Mouse (Mus musculus) telencephalon, adult 2 months (tissue): ENCODE data around the gene Isca2.

ENCODE experiments used
- DNase-seq: peaks from one replicate; pipeline ENCODE4 v3.0.0-alpha.2; 2011; ENCODE audit warnings: low read depth, low spot score

Isca2 gene

DNA sequence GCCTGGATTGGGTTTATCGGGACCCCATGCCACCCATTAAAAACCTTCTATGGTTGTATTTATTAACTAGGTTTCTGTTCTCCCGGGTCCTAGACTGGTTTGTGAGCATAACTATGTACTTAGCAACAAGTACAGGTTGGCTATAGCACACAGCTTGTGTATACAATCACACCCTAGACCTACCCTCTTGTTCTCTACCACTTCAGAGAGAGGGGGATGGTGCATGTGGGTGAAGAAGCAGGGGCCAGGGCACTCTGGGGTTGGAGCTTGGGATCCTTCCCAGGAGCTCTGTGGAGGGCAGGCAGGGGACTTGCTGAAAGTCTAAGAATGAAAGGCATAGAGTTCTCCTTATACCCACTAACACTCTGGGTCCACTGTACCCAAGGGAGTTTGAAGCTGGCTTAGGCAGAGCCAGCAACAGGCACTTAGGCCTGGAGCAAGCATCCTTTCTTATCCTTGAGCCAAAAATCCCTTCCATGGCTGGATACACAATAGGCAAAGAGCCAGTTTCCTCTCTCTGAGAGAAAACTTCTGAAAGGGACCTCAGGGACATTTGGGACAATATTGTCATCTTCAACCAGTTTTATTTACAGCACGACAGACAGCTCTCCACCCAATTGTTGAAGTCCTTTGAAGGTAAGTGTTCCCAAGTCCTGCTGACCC lies 41.7 kb downstream of the Isca2 start:
- DNase-seq: no peak

DNA sequence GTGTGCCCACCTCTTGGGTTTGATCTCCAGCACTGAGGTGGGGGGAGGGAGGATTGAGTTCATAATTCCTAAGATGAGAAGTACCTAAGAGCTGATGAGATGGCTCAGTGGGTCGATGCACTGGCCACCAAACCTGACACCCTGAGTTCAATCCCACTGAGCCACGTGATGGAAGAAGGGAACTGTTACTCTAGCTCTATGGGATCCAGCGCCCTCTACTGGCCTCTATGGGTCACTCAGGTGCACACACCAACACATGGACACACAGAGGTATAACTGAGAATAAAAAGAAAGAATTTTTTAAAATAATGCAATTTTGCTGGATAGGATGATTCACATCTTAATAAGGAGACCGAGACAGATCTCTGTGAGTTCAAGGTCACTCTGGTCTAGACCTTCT lies 45.4 kb downstream of the Isca2 start:
- DNase-seq: no peak

DNA sequence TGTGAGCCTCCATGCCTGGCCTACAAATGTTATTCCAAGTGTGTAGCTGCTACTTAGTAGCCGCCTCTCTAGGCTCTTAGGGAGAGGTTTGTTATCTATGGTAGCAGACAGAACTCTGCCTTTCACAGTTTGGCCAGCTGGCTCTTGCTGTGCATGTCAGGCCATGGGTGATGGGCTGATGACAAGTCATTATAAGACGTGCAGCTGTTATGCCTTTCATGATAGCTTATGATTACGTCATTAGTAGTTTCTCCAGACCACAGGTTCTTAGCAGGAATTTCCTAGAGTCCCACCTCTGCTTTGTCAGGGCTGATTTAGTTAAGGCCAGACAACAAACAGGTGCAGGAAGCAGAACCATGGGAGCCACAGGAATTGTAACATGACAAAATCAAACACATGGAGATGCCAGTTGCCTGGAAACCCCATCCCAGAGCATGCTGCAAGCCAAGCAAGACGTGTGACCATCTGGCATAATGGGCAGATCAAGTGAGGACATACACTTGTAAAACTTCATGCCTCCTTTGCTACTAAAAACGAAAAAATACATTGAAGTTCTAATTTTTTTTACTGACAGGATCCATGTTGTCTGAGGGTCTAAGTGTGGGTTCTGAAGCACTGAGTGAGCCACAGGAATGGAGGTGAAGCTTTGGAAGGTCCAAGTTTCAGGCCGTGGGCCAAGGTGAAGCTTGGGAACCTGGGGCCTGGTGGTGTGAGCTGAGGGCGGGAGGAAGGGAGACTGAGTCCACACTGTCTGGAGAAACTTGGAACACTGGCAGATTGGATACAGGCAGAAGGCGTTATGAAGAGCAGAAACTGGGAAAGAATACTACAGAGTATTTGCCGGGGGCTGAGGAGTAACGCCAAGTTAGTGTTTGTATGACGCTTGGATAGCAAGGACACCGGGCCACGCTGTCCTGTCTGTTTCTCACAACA lies 46.5 kb downstream of the Isca2 start:
- peak; percentile 52 for DNase-seq

DNA sequence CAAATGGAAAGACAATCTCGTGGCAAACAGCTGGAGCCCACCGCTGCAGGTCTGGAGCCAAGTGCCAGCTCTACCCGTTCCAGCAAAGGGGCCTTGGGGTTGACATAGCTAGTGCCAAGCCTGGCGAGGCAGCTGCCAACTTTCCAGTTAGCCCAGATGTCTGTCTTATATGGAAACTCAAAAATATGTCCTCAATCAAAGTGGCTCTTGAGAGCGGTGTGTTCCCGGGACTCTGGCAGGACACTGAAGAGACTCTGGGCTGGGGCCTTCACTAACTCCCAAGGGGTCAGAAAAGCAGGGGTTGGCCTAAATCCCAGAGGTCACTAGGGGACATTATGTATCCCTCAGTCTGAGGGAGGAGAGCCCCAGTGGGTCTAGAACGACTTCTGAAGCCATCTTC lies 50.5 kb downstream of the Isca2 start:
- DNase-seq: no peak

DNA sequence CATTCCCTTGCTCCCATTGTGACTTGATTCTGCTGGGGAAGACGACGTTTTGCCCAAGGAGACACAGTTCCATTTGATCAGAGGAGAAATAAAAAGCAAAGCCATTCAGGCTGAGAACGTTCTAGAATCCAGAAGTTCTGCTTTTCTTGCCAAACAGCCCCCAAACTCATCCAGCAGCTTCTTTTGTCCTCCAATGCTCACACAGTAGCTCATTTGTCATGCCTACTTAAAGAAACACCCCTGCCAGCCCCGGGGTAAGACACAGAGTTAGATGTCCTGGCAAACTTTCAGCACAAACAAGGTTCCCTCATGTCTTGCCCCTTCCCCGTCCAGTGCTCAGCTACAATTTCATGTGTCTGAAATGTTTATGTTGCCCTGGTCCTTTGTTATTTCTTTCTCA lies 51.2 kb downstream of the Isca2 start:
- no peak for DNase-seq
